In the genomic region with DNA sequence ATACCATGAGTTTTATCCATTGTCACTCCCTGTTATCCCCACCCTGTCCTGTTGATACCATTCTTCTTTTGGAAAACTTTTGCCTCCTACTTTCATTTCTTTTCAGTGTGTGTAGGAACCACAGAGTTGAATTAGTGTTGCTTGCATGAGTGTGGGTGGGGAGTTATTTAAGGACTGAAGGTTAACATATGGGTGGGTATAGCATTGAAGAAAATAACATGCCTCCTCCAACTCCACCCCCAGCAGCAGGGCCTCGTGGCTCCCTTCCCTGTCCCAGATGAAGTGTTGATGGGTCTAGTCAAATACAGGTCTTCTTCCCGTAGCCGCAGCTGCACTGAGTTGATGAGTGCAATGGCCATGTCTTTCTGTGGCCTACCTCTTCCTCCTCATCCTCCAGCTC, we compare ENCODE assay signal across 15 mouse cellular contexts.
"Had no signal": no experiment of that assay in that cellular context is flagged by ENCODE, and none has a peak within 500 bp of the region (broad histone marks: within the 10 kb centered on the region; RNA-seq: fewer than 3 reads in every experiment).

No protein-coding gene starts in this region.

- H3K27me3 ChIP-seq: neural tube, embryonic 12.5 days; neural tube, embryonic 13.5 days; neural tube, embryonic 15.5 days; stomach, embryonic 15.5 days had no signal

- H3K4me1 ChIP-seq: neural tube, embryonic 12.5 days; neural tube, embryonic 13.5 days; neural tube, embryonic 15.5 days; stomach, embryonic 15.5 days had no signal

- H3K4me3 ChIP-seq: neural tube, embryonic 12.5 days; neural tube, embryonic 13.5 days; neural tube, embryonic 15.5 days; stomach, embryonic 15.5 days had no signal

- H3K27ac ChIP-seq: neural tube, embryonic 12.5 days; neural tube, embryonic 13.5 days; neural tube, embryonic 15.5 days; stomach, embryonic 15.5 days; stomach, postnatal 0 days had no signal

- DNase-seq: retina, postnatal 1 day; right cerebral cortex, postnatal 14 days; right cerebral cortex, postnatal 4 days; spleen, adult 18-20 months; thymus, adult 18-20 months; thymus, adult 2 months; thymus, postnatal 14 days; thymus, postnatal 25 days; thymus, postnatal 36 days; thymus, postnatal 4 days had no signal
